Mouse (Mus musculus): ENCODE data around the gene Lmf2.

Lmf2 gene

GRCm38 (mm10) chr15:89355241-89356187 is at the start of gene Lmf2, which contains the start of gene Ncaph2:
Gene Lmf2 (minus strand): TSS chr15:89355659.
Gene Ncaph2 (plus strand): TSS chr15:89355719.
- DNase-seq (ENCODE audit: low read depth) = peak; percentile 96

- DNase-seq (ENCODE audit: low read depth) = no peak
These were observed 49.6 kb upstream of the Lmf2 start for GRCm38 (mm10) chr15:89404831-89405623.

GRCm38 (mm10) chr15:89402471-89402870 is 47.0 kb upstream of the Lmf2 start:
- no peak for DNase-seq (ENCODE audit: low read depth)

- no peak for DNase-seq (ENCODE audit: low read depth)
These were observed 44.3 kb upstream of the Lmf2 start for GRCm38 (mm10) chr15:89399716-89400115.

- no peak for DNase-seq (ENCODE audit: low read depth)
These were observed 42.7 kb upstream of the Lmf2 start for GRCm38 (mm10) chr15:89398146-89398545.

GRCm38 (mm10) chr15:89396883-89397282 is 41.4 kb upstream of the Lmf2 start:
- no peak for DNase-seq (ENCODE audit: low read depth)

GRCm38 (mm10) chr15:89390081-89390480 is 34.6 kb upstream of the Lmf2 start:
- no peak for DNase-seq (ENCODE audit: low read depth)

GRCm38 (mm10) chr15:89387127-89387526 is 31.7 kb upstream of the Lmf2 start:
- DNase-seq (ENCODE audit: low read depth) = no peak

GRCm38 (mm10) chr15:89384617-89385016 is 29.2 kb upstream of the Lmf2 start, which contains the start of gene Klhdc7b:
Gene Klhdc7b (plus strand): TSS chr15:89384917.
- DNase-seq (ENCODE audit: low read depth) = no peak

GRCm38 (mm10) chr15:89379429-89379828 is 24.0 kb upstream of the Lmf2 start:
- no peak for DNase-seq (ENCODE audit: low read depth)

- DNase-seq (ENCODE audit: low read depth) = no peak
These were observed 23.5 kb upstream of the Lmf2 start, which contains the start of gene Odf3b for GRCm38 (mm10) chr15:89378831-89379401. Gene Odf3b (minus strand): TSS chr15:89379282.

- no peak for DNase-seq (ENCODE audit: low read depth)
These were observed 22.7 kb upstream of the Lmf2 start for GRCm38 (mm10) chr15:89377938-89378828.

GRCm38 (mm10) chr15:89377362-89377761 is 21.9 kb upstream of the Lmf2 start:
- no peak for DNase-seq (ENCODE audit: low read depth)

GRCm38 (mm10) chr15:89376957-89377356 is 21.5 kb upstream of the Lmf2 start, which contains the start of gene Tymp:
Gene Tymp (minus strand): TSS chr15:89377039.
- DNase-seq (ENCODE audit: low read depth) = no peak

- DNase-seq (ENCODE audit: low read depth) = no peak
These were observed 20.6 kb upstream of the Lmf2 start for GRCm38 (mm10) chr15:89376040-89376439.

GRCm38 (mm10) chr15:89374801-89375534 is 19.5 kb upstream of the Lmf2 start:
- no peak for DNase-seq (ENCODE audit: low read depth)

GRCm38 (mm10) chr15:89374340-89374739 is 18.9 kb upstream of the Lmf2 start:
- no peak for DNase-seq (ENCODE audit: low read depth)

- peak; percentile 84 for DNase-seq (ENCODE audit: low read depth)
These were observed 18.3 kb upstream of the Lmf2 start, which contains the start of gene Sco2 for GRCm38 (mm10) chr15:89373762-89374248. Gene Sco2 (minus strand): TSS chr15:89373846.

GRCm38 (mm10) chr15:89373027-89373761 is 17.7 kb upstream of the Lmf2 start:
- DNase-seq (ENCODE audit: low read depth) = peak; percentile 81

Measured in c-Kit-positive CD71-negative TER-119-negative erythroid progenitor cells, embryonic 14.5 days (primary cell).